Mouse (Mus musculus) heart, embryonic 12.5 days (tissue): ENCODE results near the gene Slc7a1. TPM values are rescaled to one million over a fixed set of nuclear protein-coding genes. Genes with fewer than 3 reads are reported as not detected.

Experiments
- ATAC-seq: fragments of 200-750 bp; cut with Nextera tagmentation; 2 replicates; pipeline ENCODE4 v1.8.0; 2017; ENCODE audit warnings: moderate TSS enrichment, moderate library complexity; ENCODE audit not compliant: insufficient number of reproducible peaks, low FRiP score
- H3K27ac ChIP-seq: fragments of 300-500 bp; sonication (generic); 2 replicates; pipeline ENCODE4 v1.5.1; 2016; ENCODE audit warnings: mild to moderate bottlenecking, moderate library complexity; ENCODE audit not compliant: poor library complexity, severe bottlenecking
- H3K27me3 ChIP-seq: fragments of 300-500 bp; sonication (generic); replicated peaks from 2 replicates; pipeline ENCODE4 v1.6.1; 2016; ENCODE audit warnings: mild to moderate bottlenecking, moderate library complexity
- H3K36me3 ChIP-seq: fragments of 300-500 bp; sonication (generic); 2 replicates; pipeline ENCODE4 v1.6.1; 2016; ENCODE audit warnings: mild to moderate bottlenecking, moderate library complexity
- H3K4me1 ChIP-seq: fragments of 300-500 bp; sonication (generic); replicated peaks from 2 replicates; pipeline ENCODE4 v1.6.1; 2016; ENCODE audit warnings: mild to moderate bottlenecking
- H3K4me2 ChIP-seq: fragments of 300-500 bp; sonication (generic); 2 replicates; pipeline ENCODE4 v1.6.1; 2016; ENCODE audit warnings: mild to moderate bottlenecking, moderate library complexity
- H3K4me3 ChIP-seq: fragments of 300-500 bp; sonication (generic); 2 replicates; pipeline ENCODE4 v1.5.1; 2016; ENCODE audit warnings: mild to moderate bottlenecking
- H3K9ac ChIP-seq: fragments of 300-500 bp; sonication (generic); 2 replicates; pipeline ENCODE4 v1.6.1; 2016; ENCODE audit warnings: mild to moderate bottlenecking, moderate library complexity
- H3K9me3 ChIP-seq: fragments of 300-500 bp; sonication (generic); replicated peaks from 2 replicates; pipeline ENCODE4 v1.6.1; 2016; ENCODE audit warnings: mild to moderate bottlenecking, moderate library complexity
- WGBS: fragments of 180-500 bp; shearing (Covaris S2); methylation state at CpG from one replicate; pipeline ENCODE4 v1.1.7; 2016; 5-methylcytosine and 5-hydroxymethylcytosine counted together
- polyA plus RNA-seq: library from polyadenylated mRNA; unstranded; fragments of >200 nt; fragmentation: Nextera tagmentation; extraction: Ambion mirVana; gene quantifications from 2 replicates; pipeline ENCODE4 v1.2.1, GENCODE M21; 2016

The Slc7a1 gene
- polyA plus RNA-seq, 1 experiment from 2014 or later = 24.0 TPM

GRCm38 (mm10) chr5:148379455-148380245 is 20.1 kb downstream of the Slc7a1 start:
- H3K9me3 ChIP-seq = peaks cover 14% of the 10 kb centered on the region; the same call in 1 of the 2 replicates
- no peak overlapping the region for H3K27ac ChIP-seq
- H3K36me3 ChIP-seq = peaks cover 20% of the 10 kb centered on the region
- ATAC-seq = no peak
- H3K27me3 ChIP-seq = no peaks in the 10 kb centered on the region
- no peak overlapping the region for H3K4me3 ChIP-seq
- no peak overlapping the region for H3K9ac ChIP-seq
- no peak overlapping the region for H3K4me2 ChIP-seq
- WGBS = 81% methylated on average over 17 of the region's 17 CpGs
- peaks cover 27% of the 10 kb centered on the region for H3K4me1 ChIP-seq

- Histone ChIP-seq H3K4me2 (no peak overlapping the region), H3K27me3 (no peaks in the 10 kb centered on the region), H3K9ac (no peak overlapping the region), H3K4me1 (peaks cover 23% of the 10 kb centered on the region), H3K36me3 (peaks cover 20% of the 10 kb centered on the region), H3K4me3 (no peak overlapping the region), H3K9me3 (peaks cover 14% of the 10 kb centered on the region; the same call in 1 of the 2 replicates), H3K27ac (no peak overlapping the region)
- 90% methylated on average over 3 of the region's 3 CpGs for WGBS
- ATAC-seq = no peak
Measured at GRCm38 (mm10) chr5:148378707-148379106, 21.0 kb downstream of the Slc7a1 start.

GRCm38 (mm10) chr5:148378232-148378508 is 21.5 kb downstream of the Slc7a1 start:
- no peak for ATAC-seq
- H3K9ac ChIP-seq = no peak overlapping the region
- WGBS = 80% methylated on average over 4 of the region's 4 CpGs
- peaks cover 14% of the 10 kb centered on the region; the same call in 1 of the 2 replicates for H3K9me3 ChIP-seq
- H3K36me3 ChIP-seq = peaks cover 20% of the 10 kb centered on the region
- no peak overlapping the region for H3K4me3 ChIP-seq
- H3K27ac ChIP-seq = no peak overlapping the region
- peaks cover 25% of the 10 kb centered on the region for H3K4me1 ChIP-seq
- no peak overlapping the region for H3K4me2 ChIP-seq
- H3K27me3 ChIP-seq = no peaks in the 10 kb centered on the region

GRCm38 (mm10) chr5:148377439-148378231 is 22.1 kb downstream of the Slc7a1 start:
- H3K27ac ChIP-seq = no peak overlapping the region
- H3K4me3 ChIP-seq = no peak overlapping the region
- peaks cover 20% of the 10 kb centered on the region for H3K36me3 ChIP-seq
- peaks cover 14% of the 10 kb centered on the region; the same call in 1 of the 2 replicates for H3K9me3 ChIP-seq
- no peak overlapping the region for H3K4me2 ChIP-seq
- WGBS = 89% methylated on average over 17 of the region's 17 CpGs
- H3K27me3 ChIP-seq = no peaks in the 10 kb centered on the region
- H3K4me1 ChIP-seq = peaks cover 25% of the 10 kb centered on the region
- no peak for ATAC-seq
- no peak overlapping the region for H3K9ac ChIP-seq

GRCm38 (mm10) chr5:148376358-148376757 is 23.3 kb downstream of the Slc7a1 start:
- peaks cover 23% of the 10 kb centered on the region; the same call in 1 of the 2 replicates for H3K4me1 ChIP-seq
- H3K27ac ChIP-seq = no peak overlapping the region
- H3K36me3 ChIP-seq = peaks cover 16% of the 10 kb centered on the region
- 92% methylated on average over 8 of the region's 8 CpGs for WGBS
- H3K9me3 ChIP-seq = peaks cover 14% of the 10 kb centered on the region; the same call in 1 of the 2 replicates
- no peak for ATAC-seq
- no peak overlapping the region for H3K4me2 ChIP-seq
- no peak overlapping the region for H3K9ac ChIP-seq
- no peak overlapping the region for H3K4me3 ChIP-seq
- no peaks in the 10 kb centered on the region for H3K27me3 ChIP-seq

GRCm38 (mm10) chr5:148375480-148375879 is 24.2 kb downstream of the Slc7a1 start:
- H3K9me3 ChIP-seq = peaks cover 14% of the 10 kb centered on the region; the same call in 1 of the 2 replicates
- H3K4me1 ChIP-seq = peaks cover 23% of the 10 kb centered on the region; the same call in 1 of the 2 replicates
- H3K9ac ChIP-seq = no peak overlapping the region
- no peaks in the 10 kb centered on the region for H3K27me3 ChIP-seq
- no peak for ATAC-seq
- no peak overlapping the region for H3K27ac ChIP-seq
- no peak overlapping the region for H3K4me2 ChIP-seq
- H3K36me3 ChIP-seq = peaks cover 16% of the 10 kb centered on the region
- H3K4me3 ChIP-seq = no peak overlapping the region
- 70% methylated on average over 12 of the region's 12 CpGs for WGBS

GRCm38 (mm10) chr5:148373092-148373685 is 26.5 kb downstream of the Slc7a1 start:
- no peak overlapping the region for H3K4me2 ChIP-seq
- peaks cover 23% of the 10 kb centered on the region; the same call in 1 of the 2 replicates for H3K4me1 ChIP-seq
- no peak overlapping the region for H3K27ac ChIP-seq
- H3K27me3 ChIP-seq = no peaks in the 10 kb centered on the region
- H3K4me3 ChIP-seq = no peak overlapping the region
- ATAC-seq = no peak
- H3K36me3 ChIP-seq = peaks cover 23% of the 10 kb centered on the region
- peaks cover 15% of the 10 kb centered on the region; the same call in 1 of the 2 replicates for H3K9me3 ChIP-seq
- no peak overlapping the region for H3K9ac ChIP-seq
- 79% methylated on average over 9 of the region's 9 CpGs for WGBS

GRCm38 (mm10) chr5:148372005-148372917 is 27.4 kb downstream of the Slc7a1 start:
- Histone ChIP-seq H3K27ac (peak overlapping the region; percentile 52; the same call in 1 of the 2 replicates), H3K9ac (no peak overlapping the region), H3K9me3 (peaks cover 15% of the 10 kb centered on the region; the same call in 1 of the 2 replicates), H3K27me3 (no peaks in the 10 kb centered on the region), H3K4me1 (peaks cover 23% of the 10 kb centered on the region; the same call in 1 of the 2 replicates), H3K4me2 (no peak overlapping the region), H3K36me3 (peaks cover 23% of the 10 kb centered on the region), H3K4me3 (no peak overlapping the region)
- WGBS = 75% methylated on average over 12 of the region's 12 CpGs
- ATAC-seq = no peak

- no peak overlapping the region for H3K27ac ChIP-seq
- H3K9ac ChIP-seq = no peak overlapping the region
- no peak overlapping the region for H3K4me2 ChIP-seq
- peaks cover 18% of the 10 kb centered on the region for H3K36me3 ChIP-seq
- WGBS = 89% methylated on average over 9 of the region's 9 CpGs
- H3K4me3 ChIP-seq = no peak overlapping the region
- H3K9me3 ChIP-seq = peaks cover 10% of the 10 kb centered on the region; the same call in 1 of the 2 replicates
- no peaks in the 10 kb centered on the region for H3K27me3 ChIP-seq
- H3K4me1 ChIP-seq = peaks cover 28% of the 10 kb centered on the region; the same call in 1 of the 2 replicates
- no peak for ATAC-seq
Measured at GRCm38 (mm10) chr5:148371375-148371774, 28.3 kb downstream of the Slc7a1 start.

GRCm38 (mm10) chr5:148370624-148371023 is 29.1 kb downstream of the Slc7a1 start:
- Histone ChIP-seq H3K36me3 (peaks cover 10% of the 10 kb centered on the region; the same call in 1 of the 2 replicates), H3K9me3 (peaks cover 5% of the 10 kb centered on the region; the same call in 1 of the 2 replicates), H3K4me3 (no peak overlapping the region), H3K4me2 (no peak overlapping the region), H3K4me1 (peaks cover 28% of the 10 kb centered on the region; the same call in 1 of the 2 replicates), H3K9ac (no peak overlapping the region), H3K27ac (no peak overlapping the region), H3K27me3 (no peaks in the 10 kb centered on the region)
- ATAC-seq = no peak
- 96% methylated on average over 1 of the region's 1 CpGs for WGBS
